In genomic region chr7:101347767-101348270, GRCm38 (mm10) we compare ENCODE assay signal across 8 mouse cellular contexts. TPM values are rescaled to one million over a fixed set of nuclear protein-coding genes. Genes with fewer than 3 reads are reported as not detected.
A peak's percentile ranks its signal among the peaks of the same experiment; 100 is the strongest.
DNase-seq lines count a peak whose midpoint lies in the region; ATAC-seq lines count a peak whose summit lies in the region.

Gene Arap1, plus strand, starts transcription at chr7:101348067.

- WGBS in intestine, embryonic 16.5 days = under 1% methylated on average over 35 of the region's 35 CpGs
- WGBS in limb, embryonic 13.5 days = 1% methylated on average over 35 of the region's 35 CpGs
- 1% methylated on average over 35 of the region's 35 CpGs for WGBS in midbrain, embryonic 13.5 days
- WGBS in stomach, embryonic 15.5 days = under 1% methylated on average over 35 of the region's 35 CpGs

- H3K36me3 ChIP-seq in intestine, embryonic 16.5 days (ENCODE audit: control insufficient read depth, insufficient read depth, low read length) = peaks cover 13% of the 10 kb centered on the region; the same call in 1 of the 2 replicates
- peaks cover 21% of the 10 kb centered on the region for H3K36me3 ChIP-seq in limb, embryonic 13.5 days
- H3K36me3 ChIP-seq in midbrain, embryonic 13.5 days = no peaks in the 10 kb centered on the region
- H3K36me3 ChIP-seq in stomach, embryonic 15.5 days = peaks cover 5% of the 10 kb centered on the region; the same call in 1 of the 2 replicates

- H3K27ac ChIP-seq in intestine, embryonic 16.5 days (ENCODE audit: low read length) = peak within 1 kb of the TSS; percentile 55; the same call in 1 of the 2 replicates
- no peak within 1 kb of the TSS for H3K27ac ChIP-seq in limb, embryonic 13.5 days
- no peak within 1 kb of the TSS for H3K27ac ChIP-seq in midbrain, embryonic 13.5 days
- H3K27ac ChIP-seq in stomach, embryonic 15.5 days = 0 out of 2 replicates have a peak within 1 kb of the TSS, but pooled peaks have one; percentile 21

- peak; percentile 38 for DNase-seq in right cerebral cortex, postnatal 4 days
- no peak for DNase-seq in right cerebral cortex, adult 2 months (ENCODE audit: low spot score in 2 of 2)
- DNase-seq in embryo, embryonic 10.5 days (ENCODE audit: low spot score) = peak; percentile 78

- H3K4me3 ChIP-seq in intestine, embryonic 16.5 days (ENCODE audit: low read length) = peak within 1 kb of the TSS; percentile 64
- peak within 1 kb of the TSS; percentile 62 for H3K4me3 ChIP-seq in limb, embryonic 13.5 days
- peak within 1 kb of the TSS; percentile 53 for H3K4me3 ChIP-seq in midbrain, embryonic 13.5 days (replicated peaks)
- peak within 1 kb of the TSS; percentile 61 for H3K4me3 ChIP-seq in stomach, embryonic 15.5 days (replicated peaks)

- no peaks in the 10 kb centered on the region for H3K9me3 ChIP-seq in intestine, embryonic 16.5 days (ENCODE audit: control insufficient read depth, low read length)
- H3K9me3 ChIP-seq in limb, embryonic 13.5 days = no peaks in the 10 kb centered on the region
- H3K9me3 ChIP-seq in midbrain, embryonic 13.5 days = no peaks in the 10 kb centered on the region
- H3K9me3 ChIP-seq in stomach, embryonic 15.5 days = no peaks in the 10 kb centered on the region

- peak; percentile 65 for ATAC-seq in granulocyte monocyte progenitor cell, adult 5-6 weeks (replicated peaks; ENCODE audit: poor library complexity, severe bottlenecking)
- ATAC-seq in intestine, embryonic 16.5 days = peak; percentile 90
- peak; percentile 88 for ATAC-seq in limb, embryonic 13.5 days (ENCODE audit: low FRiP score, low read depth)
- peak; percentile 71 for ATAC-seq in midbrain, embryonic 13.5 days
- peak; percentile 74 for ATAC-seq in stomach, embryonic 15.5 days (ENCODE audit: insufficient read depth, low FRiP score, low read depth)

- peak within 1 kb of the TSS; percentile 89 for H3K4me2 ChIP-seq in intestine, embryonic 16.5 days (ENCODE audit: low read depth, low read length)
- H3K4me2 ChIP-seq in limb, embryonic 13.5 days (replicated peaks) = peak within 1 kb of the TSS; percentile 94
- H3K4me2 ChIP-seq in midbrain, embryonic 13.5 days (replicated peaks) = peak within 1 kb of the TSS; percentile 92
- H3K4me2 ChIP-seq in stomach, embryonic 15.5 days = peak within 1 kb of the TSS; percentile 99

- H3K9ac ChIP-seq in intestine, embryonic 16.5 days (ENCODE audit: low read depth, low read length) = peak within 1 kb of the TSS; percentile 72
- peak within 1 kb of the TSS; percentile 71 for H3K9ac ChIP-seq in limb, embryonic 13.5 days
- peak within 1 kb of the TSS; percentile 64 for H3K9ac ChIP-seq in midbrain, embryonic 13.5 days (replicated peaks)
- H3K9ac ChIP-seq in stomach, embryonic 15.5 days = peak within 1 kb of the TSS; percentile 39; the same call in 1 of the 2 replicates

- peaks cover 20% of the 10 kb centered on the region for H3K4me1 ChIP-seq in intestine, embryonic 16.5 days (ENCODE audit: control insufficient read depth, insufficient read depth, low read length)
- peaks cover 31% of the 10 kb centered on the region for H3K4me1 ChIP-seq in limb, embryonic 13.5 days
- peaks cover 13% of the 10 kb centered on the region for H3K4me1 ChIP-seq in midbrain, embryonic 13.5 days (replicated peaks)
- peaks cover 27% of the 10 kb centered on the region for H3K4me1 ChIP-seq in stomach, embryonic 15.5 days

- H3K27me3 ChIP-seq in intestine, embryonic 16.5 days (replicated peaks; ENCODE audit: control insufficient read depth, insufficient read depth, low read length) = no peaks in the 10 kb centered on the region
- peaks cover 13% of the 10 kb centered on the region for H3K27me3 ChIP-seq in limb, embryonic 13.5 days
- H3K27me3 ChIP-seq in midbrain, embryonic 13.5 days = peaks cover 12% of the 10 kb centered on the region
- H3K27me3 ChIP-seq in stomach, embryonic 15.5 days (replicated peaks) = no peaks in the 10 kb centered on the region

RNA-seq across cellular contexts. Expression of gene Arap1, which starts in this region (rescaled TPM):
- total RNA-seq in granulocyte monocyte progenitor cell, adult 5-6 weeks (2014; fragmentation: Nextera tagmentation) = 59.2 and 81.5 TPM in 2 replicates
- 27.4 and 64.6 TPM in 2 replicates for total RNA-seq in granulocyte monocyte progenitor cell, adult 5-6 weeks (2017)
- polyA plus RNA-seq in intestine, embryonic 16.5 days (2015; fragmentation: Nextera tagmentation; extraction: Ambion mirVana) = 60.9 and 61.8 TPM in 2 replicates
- polyA plus RNA-seq in limb, embryonic 13.5 days (2015; fragmentation: Nextera tagmentation; extraction: Ambion mirVana) = 41.5 and 45.6 TPM in 2 replicates
- 6.2 and 7.8 TPM in 2 replicates for polyA plus RNA-seq in midbrain, embryonic 13.5 days (2015; fragmentation: Nextera tagmentation; extraction: Ambion mirVana)
- polyA plus RNA-seq in stomach, embryonic 15.5 days (2015; fragmentation: Nextera tagmentation; extraction: Ambion mirVana) = 88.7 and 92.5 TPM in 2 replicates

Comparison
In these comparisons a context has a peak if more than half of its experiments do, and no peak if none do; other contexts are left out.
1. DNase-seq: peak in right cerebral cortex, postnatal 4 days (single experiment) and embryo, embryonic 10.5 days (single experiment); none in right cerebral cortex, adult 2 months (0 of 2).
2. H3K27ac ChIP-seq: peak in intestine, embryonic 16.5 days (single experiment) and stomach, embryonic 15.5 days (single experiment); none in limb, embryonic 13.5 days (single experiment) and midbrain, embryonic 13.5 days (single experiment).
3. Peak in every context shown above with its lines, with median percentiles within 50 percentile points of each other: ATAC-seq, H3K4me2 ChIP-seq, H3K4me3 ChIP-seq and H3K9ac ChIP-seq.